Mouse (Mus musculus) heart, embryonic 16.5 days (tissue): ENCODE data around the gene Trmt1l. TPM values are rescaled to one million over a fixed set of nuclear protein-coding genes. Genes with fewer than 3 reads are reported as not detected.
"Not testable (repeated sequence)": the region's sequence is repeated elsewhere in the genome, so short reads cannot be mapped to it uniquely, and the experiment has no call there.

Experiments
- ATAC-seq: fragments of 200-750 bp; cut with Nextera tagmentation; replicated peaks from 2 replicates; pipeline ENCODE4 v1.8.0; 2017; ENCODE audit warnings: moderate number of reproducible peaks; ENCODE audit not compliant: insufficient read depth, low FRiP score; ENCODE audit errors: extremely low read depth
- H3K27ac ChIP-seq: fragments of 300-500 bp; sonication (generic); 2 replicates; pipeline ENCODE4 v1.5.1; 2014; ENCODE audit warnings: mild to moderate bottlenecking, low read length, control low read depth, moderate library complexity
- H3K27me3 ChIP-seq: fragments of 300-500 bp; sonication (generic); 2 replicates; pipeline ENCODE4 v1.6.1; 2014; ENCODE audit warnings: low read length, mixed read lengths; ENCODE audit not compliant: control insufficient read depth, insufficient read depth
- H3K36me3 ChIP-seq: fragments of 300-500 bp; sonication (generic); 2 replicates; pipeline ENCODE4 v1.6.1; 2014; ENCODE audit not compliant: control insufficient read depth, insufficient read depth
- H3K4me1 ChIP-seq: fragments of 300-500 bp; sonication (generic); 2 replicates; pipeline ENCODE4 v1.6.1; 2014; ENCODE audit warnings: low read length, mixed read lengths; ENCODE audit not compliant: control insufficient read depth, insufficient read depth
- H3K4me2 ChIP-seq: fragments of 300-500 bp; sonication (generic); 2 replicates; pipeline ENCODE4 v1.6.1; 2014; ENCODE audit warnings: low read depth, mild to moderate bottlenecking, control low read depth, low read length
- H3K4me3 ChIP-seq: fragments of 300-500 bp; sonication (generic); 2 replicates; pipeline ENCODE4 v1.5.1; 2014; ENCODE audit warnings: mild to moderate bottlenecking, control low read depth, low read length
- H3K9ac ChIP-seq: fragments of 300-500 bp; sonication (generic); 2 replicates; pipeline ENCODE4 v1.6.1; 2014; ENCODE audit warnings: low read length, control low read depth
- H3K9me3 ChIP-seq: fragments of 300-500 bp; sonication (generic); replicated peaks from 2 replicates; pipeline ENCODE4 v1.6.1; 2016; ENCODE audit warnings: low read length; ENCODE audit not compliant: control insufficient read depth
- WGBS: fragments of 180-500 bp; shearing (Covaris S2); extraction: QIAGEN DNeasy Blood & Tissue Kit; methylation state at CpG from one replicate; pipeline ENCODE4 v1.1.7; 2014; 5-methylcytosine and 5-hydroxymethylcytosine counted together
- polyA plus RNA-seq: library from polyadenylated mRNA; unstranded; fragments of >200 nt; fragmentation: Nextera tagmentation; extraction: Ambion mirVana; gene quantifications from 2 replicates; pipeline ENCODE4 v1.2.1, GENCODE M21; 2015

The Trmt1l gene
- polyA plus RNA-seq, 1 experiment from 2014 or later, result 45.6 TPM

DNA sequence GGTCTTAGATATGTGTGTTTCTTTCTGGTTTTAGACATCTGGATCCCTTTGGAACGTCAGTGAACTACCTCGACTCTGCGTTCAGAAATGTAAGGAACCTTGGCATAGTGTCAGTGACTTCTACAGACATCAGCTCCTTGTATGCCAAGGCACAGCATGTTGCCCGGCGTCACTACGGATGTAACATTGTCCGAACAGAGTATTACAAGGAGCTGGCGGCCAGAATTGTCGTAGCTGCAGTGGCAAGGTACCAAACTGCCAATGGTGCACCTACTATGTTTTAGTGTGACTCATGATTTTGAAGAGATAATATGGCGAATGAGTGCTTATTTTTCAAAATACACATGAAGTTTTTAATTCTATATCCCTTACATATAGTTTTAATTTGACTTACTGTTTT, 21.5 kb downstream of the Trmt1l start:
- 95% methylated on average over 10 of the region's 10 CpGs for WGBS

DNA sequence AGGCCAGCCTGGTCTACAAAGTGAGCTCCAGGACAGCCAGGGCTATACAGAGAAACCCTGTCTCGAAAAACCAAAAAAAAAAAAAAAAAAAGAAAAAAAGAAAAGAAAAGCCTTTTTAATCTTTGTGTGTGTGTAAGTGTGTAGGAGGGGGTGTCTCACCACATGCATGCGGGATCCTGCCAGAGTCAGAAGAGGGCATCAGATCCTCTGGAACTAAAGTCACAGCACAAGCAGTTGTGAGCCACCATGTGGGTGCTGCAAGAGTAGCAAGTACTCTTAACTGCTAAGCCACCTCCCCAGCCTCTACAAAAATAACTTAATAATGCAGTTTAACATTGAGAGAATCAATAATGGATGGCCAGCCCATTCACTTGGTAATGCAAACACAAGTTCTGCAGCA, 22.5 kb downstream of the Trmt1l start:
- H3K4me1 ChIP-seq, result no peaks in the 10 kb centered on the region
- 76% methylated on average over 1 of the region's 2 CpGs for WGBS
- no peak overlapping the region for H3K9ac ChIP-seq
- H3K27me3 ChIP-seq, result no peaks in the 10 kb centered on the region
- H3K9me3 ChIP-seq, result no peaks in the 10 kb centered on the region
- no peak overlapping the region for H3K4me3 ChIP-seq
- no peak overlapping the region for H3K4me2 ChIP-seq
- peaks cover 53% of the 10 kb centered on the region for H3K36me3 ChIP-seq
- H3K27ac ChIP-seq, result no peak overlapping the region
- no peak for ATAC-seq

More for the DNA sequence above, 21.5 kb downstream of the Trmt1l start:
- H3K4me3 ChIP-seq, result no peak overlapping the region
- H3K9me3 ChIP-seq, result no peaks in the 10 kb centered on the region
- no peak for ATAC-seq
- H3K4me1 ChIP-seq, result no peaks in the 10 kb centered on the region
- H3K27ac ChIP-seq, result no peak overlapping the region
- no peaks in the 10 kb centered on the region for H3K27me3 ChIP-seq
- H3K9ac ChIP-seq, result no peak overlapping the region
- peaks cover 59% of the 10 kb centered on the region for H3K36me3 ChIP-seq
- H3K4me2 ChIP-seq, result no peak overlapping the region

DNA sequence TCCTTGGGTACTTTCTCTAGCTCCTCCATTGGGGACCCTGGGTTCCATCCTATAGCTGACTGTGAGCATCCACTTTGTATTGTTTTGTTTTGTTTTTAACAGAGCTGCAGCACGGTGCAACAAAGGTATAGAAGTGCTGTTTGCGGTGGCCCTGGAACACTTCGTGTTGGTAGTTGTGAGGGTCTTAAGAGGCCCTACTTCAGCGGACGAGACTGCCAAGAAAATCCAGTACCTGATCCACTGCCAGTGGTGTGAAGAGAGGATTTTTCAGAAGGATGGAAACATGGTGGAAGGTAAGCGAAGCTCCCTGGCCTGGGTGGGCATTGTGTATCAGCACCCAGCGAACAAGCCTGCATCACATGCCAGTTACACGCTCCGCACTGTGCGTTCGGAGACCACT, 23.6 kb downstream of the Trmt1l start:
- Histone ChIP-seq H3K36me3 (peaks cover 52% of the 10 kb centered on the region), H3K4me2 (no peak overlapping the region), H3K27ac (no peak overlapping the region), H3K4me1 (no peaks in the 10 kb centered on the region), H3K9me3 (no peaks in the 10 kb centered on the region), H3K4me3 (no peak overlapping the region), H3K27me3 (no peaks in the 10 kb centered on the region), H3K9ac (no peak overlapping the region)
- no peak for ATAC-seq
- WGBS, result 92% methylated on average over 11 of the region's 11 CpGs

DNA sequence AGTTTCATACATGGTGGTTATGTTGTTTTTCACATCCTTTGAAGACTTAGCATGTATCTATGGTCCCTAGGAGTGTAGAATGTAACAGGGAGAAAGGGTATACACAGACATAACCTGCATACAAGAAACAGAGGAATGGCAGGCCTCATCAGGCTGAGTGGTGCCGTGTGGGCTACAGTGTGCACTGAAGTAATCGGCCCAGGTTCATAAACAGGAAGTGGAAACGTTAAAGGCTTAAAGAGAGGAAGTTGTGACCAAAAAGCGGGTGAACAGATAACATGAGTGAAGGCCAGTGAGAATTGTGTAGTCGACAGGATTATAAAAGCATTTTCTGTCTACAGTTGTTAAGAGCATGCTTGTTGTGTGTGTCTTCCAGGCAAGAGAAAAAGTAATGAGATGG, 28.7 kb downstream of the Trmt1l start:
- Histone ChIP-seq H3K27me3 (no peaks in the 10 kb centered on the region), H3K4me1 (no peaks in the 10 kb centered on the region), H3K4me3 (no peak overlapping the region), H3K9me3 (no peaks in the 10 kb centered on the region), H3K9ac (no peak overlapping the region), H3K36me3 (peaks cover 37% of the 10 kb centered on the region), H3K27ac (no peak overlapping the region), H3K4me2 (no peak overlapping the region)
- ATAC-seq, result no peak
- 70% methylated on average over 5 of the region's 5 CpGs for WGBS

DNA sequence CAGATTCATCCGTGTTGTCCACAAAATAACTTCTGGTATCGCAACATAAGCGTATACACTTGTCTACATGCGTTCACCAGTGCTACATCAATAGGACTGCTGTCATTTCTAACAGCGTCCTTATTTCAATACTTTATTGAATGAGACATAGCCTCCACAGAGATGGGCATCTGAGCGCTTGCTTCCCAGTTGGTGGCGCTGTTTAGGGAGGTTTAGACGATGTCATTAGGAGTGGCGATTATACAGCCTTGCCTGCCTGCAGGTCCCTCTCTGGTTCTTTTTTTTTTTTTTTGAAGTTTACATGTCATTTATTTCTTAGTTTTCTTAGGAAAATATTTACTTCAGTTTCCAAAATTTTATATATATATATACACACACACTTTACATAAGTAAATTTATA, 32.9 kb downstream of the Trmt1l start:
- ATAC-seq, result no peak
- H3K4me2 ChIP-seq, result no peak overlapping the region
- no peaks in the 10 kb centered on the region for H3K9me3 ChIP-seq
- peaks cover 5% of the 10 kb centered on the region; the same call in 1 of the 2 replicates for H3K4me1 ChIP-seq
- H3K4me3 ChIP-seq, result no peak overlapping the region
- no peak overlapping the region for H3K27ac ChIP-seq
- 82% methylated on average over 9 of the region's 9 CpGs for WGBS
- H3K27me3 ChIP-seq, result no peaks in the 10 kb centered on the region
- H3K9ac ChIP-seq, result no peak overlapping the region
- peaks cover 11% of the 10 kb centered on the region for H3K36me3 ChIP-seq

DNA sequence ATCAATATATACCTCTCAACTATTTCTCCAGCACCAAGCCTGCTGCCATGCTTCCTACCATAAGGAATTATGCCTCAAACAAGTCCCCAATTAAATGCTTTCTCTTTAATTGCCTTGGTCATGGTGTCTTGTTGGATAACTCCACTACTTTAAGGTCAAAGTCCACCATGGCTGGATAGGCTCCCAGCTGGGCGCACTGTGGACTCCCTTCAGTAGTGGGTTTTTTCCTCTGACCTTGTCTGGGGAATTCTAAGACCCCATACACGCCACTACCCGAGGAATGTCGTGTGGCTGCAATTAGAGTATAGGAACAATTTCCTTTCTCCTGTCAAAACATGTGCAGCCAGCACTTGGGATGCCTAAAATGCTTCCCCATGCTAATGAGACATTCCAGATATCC, 36.6 kb downstream of the Trmt1l start:
- Histone ChIP-seq H3K4me1 (peaks cover 5% of the 10 kb centered on the region; the same call in 1 of the 2 replicates), H3K9ac (no peak overlapping the region), H3K27me3 (no peaks in the 10 kb centered on the region), H3K27ac (no peak overlapping the region), H3K36me3 (peaks cover 13% of the 10 kb centered on the region), H3K4me3 (no peak overlapping the region), H3K9me3 (no peaks in the 10 kb centered on the region), H3K4me2 (no peak overlapping the region)
- no peak; the same call in 1 of the 2 replicates for ATAC-seq
- 30% methylated on average over 4 of the region's 4 CpGs for WGBS

DNA sequence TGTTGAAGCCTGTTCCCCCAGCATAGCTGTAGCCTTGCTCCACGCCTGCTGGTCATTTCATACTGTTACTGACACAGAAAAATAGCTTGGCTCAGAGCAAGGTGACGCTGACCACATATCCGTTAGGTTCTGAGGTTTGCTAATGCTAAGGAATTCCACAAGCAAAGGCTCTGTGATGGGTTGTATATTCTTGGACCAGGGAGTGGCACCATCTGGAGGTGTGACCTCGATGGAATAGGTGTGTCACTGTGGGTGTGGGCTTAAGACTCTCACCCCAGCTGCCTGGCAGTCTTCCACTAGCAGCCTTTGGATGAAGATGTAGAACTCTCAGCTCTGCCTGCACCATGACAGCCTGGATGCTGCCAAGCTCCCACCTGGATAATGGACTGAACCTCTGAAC, 38.2 kb downstream of the Trmt1l start:
- Histone ChIP-seq H3K27ac (no peak overlapping the region), H3K9me3 (no peaks in the 10 kb centered on the region), H3K36me3 (peaks cover 17% of the 10 kb centered on the region), H3K9ac (no peak overlapping the region), H3K4me2 (no peak overlapping the region), H3K4me1 (peaks cover 5% of the 10 kb centered on the region; the same call in 1 of the 2 replicates), H3K4me3 (no peak overlapping the region), H3K27me3 (no peaks in the 10 kb centered on the region)
- WGBS, result 88% methylated on average over 4 of the region's 4 CpGs
- no peak for ATAC-seq

DNA sequence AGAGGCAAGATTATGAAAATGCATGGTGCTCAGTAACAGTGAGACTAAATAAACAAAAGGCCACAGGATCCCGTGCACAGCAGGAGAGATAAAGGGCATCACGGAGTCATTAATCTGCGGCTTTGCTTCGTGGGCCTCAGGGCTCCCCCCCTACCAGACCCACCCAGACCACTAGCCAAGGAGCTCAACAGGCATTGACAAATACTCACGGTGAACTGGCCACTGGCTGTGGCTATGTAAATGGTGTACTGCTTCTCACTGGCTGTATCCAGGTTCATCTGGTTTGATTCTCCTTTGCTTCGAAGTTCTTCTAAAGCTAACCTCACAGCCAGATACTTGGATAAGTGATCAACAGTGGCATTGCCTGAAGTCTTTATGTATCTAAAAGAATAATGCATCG, 43.1 kb downstream of the Trmt1l start:
- Histone ChIP-seq H3K27ac (no peak overlapping the region), H3K4me2 (no peak overlapping the region), H3K36me3 (peaks cover 50% of the 10 kb centered on the region), H3K4me3 (no peak overlapping the region), H3K9ac (no peak overlapping the region), H3K4me1 (no peaks in the 10 kb centered on the region), H3K27me3 (no peaks in the 10 kb centered on the region), H3K9me3 (no peaks in the 10 kb centered on the region)
- WGBS, result 77% methylated on average over 7 of the region's 7 CpGs
- no peak for ATAC-seq

DNA sequence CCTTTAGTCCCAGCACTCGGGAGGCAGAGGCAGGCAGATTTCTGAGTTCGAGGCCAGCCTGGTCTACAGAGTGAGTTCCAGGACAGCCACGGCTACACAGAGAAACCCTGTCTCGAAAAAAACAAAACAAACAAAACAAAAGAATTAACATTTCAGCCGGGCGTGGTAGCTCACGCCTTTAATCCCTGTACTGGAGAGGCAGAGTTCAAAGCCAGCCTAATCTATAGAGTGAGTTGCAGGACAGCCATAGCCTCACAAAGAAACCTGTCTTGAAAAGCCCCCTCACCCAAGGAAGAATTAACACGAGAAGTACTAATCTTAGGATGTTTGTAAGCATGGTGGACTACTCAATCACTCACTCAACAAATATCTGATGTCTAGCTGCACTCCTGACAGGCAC, 44.0 kb downstream of the Trmt1l start:
- not testable (repeated sequence) for H3K27me3 ChIP-seq, H3K27ac ChIP-seq, H3K9ac ChIP-seq, H3K9me3 ChIP-seq, H3K4me2 ChIP-seq, H3K4me1 ChIP-seq, ATAC-seq, H3K4me3 ChIP-seq
- H3K36me3 ChIP-seq, result peaks cover 57% of the 10 kb centered on the region
- WGBS, result 92% methylated on average over 8 of the region's 8 CpGs

DNA sequence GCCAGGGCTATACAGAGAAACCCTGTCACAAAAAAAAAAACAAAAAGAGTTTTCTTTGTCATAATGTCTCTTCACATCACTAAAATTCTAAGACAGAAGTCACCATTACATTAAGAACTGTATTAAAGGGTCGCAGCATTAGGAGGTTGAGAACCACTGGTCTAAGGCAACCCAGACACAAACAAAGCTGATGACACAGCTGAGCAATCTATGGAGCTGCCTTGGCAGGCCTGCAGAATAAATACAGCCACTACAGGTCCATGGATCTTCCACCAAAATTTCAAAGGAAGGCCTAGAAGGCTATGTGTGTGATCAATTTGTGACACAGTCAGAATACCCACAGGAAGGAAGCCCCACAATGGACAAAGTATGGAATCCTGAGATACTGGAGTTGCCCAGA, 54.2 kb downstream of the Trmt1l start:
- Histone ChIP-seq H3K9ac (no peak overlapping the region), H3K4me1 (peaks cover 4% of the 10 kb centered on the region; the same call in 1 of the 2 replicates), H3K36me3 (peaks cover 3% of the 10 kb centered on the region; the same call in 1 of the 2 replicates), H3K27ac (no peak overlapping the region), H3K4me3 (no peak overlapping the region), H3K27me3 (no peaks in the 10 kb centered on the region), H3K9me3 (no peaks in the 10 kb centered on the region), H3K4me2 (no peak overlapping the region)
- ATAC-seq, result no peak
- WGBS, result 90% methylated on average over 1 of the region's 1 CpGs
